Comparison of ENCODE assay signal across 8 mouse cellular contexts in genomic region chr6:52987391-52987790, GRCm38 (mm10).
DNase-seq lines count a peak whose midpoint lies in the region; ATAC-seq and TF ChIP-seq lines count a peak whose summit lies in the region.

No protein-coding gene starts in this region.

- no peak for TF ChIP-seq EP300 in heart, adult 2 months (IDR thresholded peaks at IDR 0.05; ENCODE audit: insufficient read depth, low read depth, low read length)

- 58% methylated on average over 4 of the region's 4 CpGs for WGBS in heart, adult 2 months
- WGBS in heart, embryonic 10.5 days = 60% methylated on average over 4 of the region's 4 CpGs
- 31% methylated on average over 4 of the region's 4 CpGs for WGBS in limb, embryonic 11.5 days

- no peaks in the 10 kb centered on the region for H3K9me3 ChIP-seq in heart, embryonic 10.5 days
- no peaks in the 10 kb centered on the region for H3K9me3 ChIP-seq in limb, embryonic 11.5 days (ENCODE audit: control insufficient read depth, low read length)

- TF ChIP-seq POLR2A in heart, adult 2 months (IDR thresholded peaks at IDR 0.05; ENCODE audit: insufficient read depth, low read depth, low read length) = no peak
- no peak for TF ChIP-seq POLR2A in testis, adult 2 months (IDR thresholded peaks at IDR 0.05; ENCODE audit: control insufficient read depth, low read depth, low read length)

- no peaks in the 10 kb centered on the region for H3K4me1 ChIP-seq in heart, adult 2 months (ENCODE audit: control insufficient read depth, insufficient read depth, low read length)
- H3K4me1 ChIP-seq in heart, embryonic 10.5 days = peaks cover 10% of the 10 kb centered on the region; the same call in 1 of the 2 replicates
- no peaks in the 10 kb centered on the region for H3K4me1 ChIP-seq in testis, adult 2 months (ENCODE audit: control insufficient read depth, insufficient read depth, low read length)
- peaks cover 3% of the 10 kb centered on the region; the same call in 1 of the 2 replicates for H3K4me1 ChIP-seq in limb, embryonic 11.5 days (ENCODE audit: control insufficient read depth, insufficient read depth, low read length)

- no peak overlapping the region for H3K4me3 ChIP-seq in heart, adult 2 months
- no peak overlapping the region for H3K4me3 ChIP-seq in heart, embryonic 10.5 days
- no peak overlapping the region for H3K4me3 ChIP-seq in testis, adult 2 months (ENCODE audit: control insufficient read depth, low read depth, low read length)
- H3K4me3 ChIP-seq in limb, embryonic 11.5 days (ENCODE audit: low read depth, low read length) = no peak overlapping the region

- no peak overlapping the region for H3K27ac ChIP-seq in heart, adult 2 months
- no peak overlapping the region for H3K27ac ChIP-seq in heart, embryonic 10.5 days
- no peak overlapping the region for H3K27ac ChIP-seq in testis, adult 2 months (ENCODE audit: control insufficient read depth, insufficient read depth, low read depth, low read length)
- no peak overlapping the region for H3K27ac ChIP-seq in limb, embryonic 11.5 days (replicated peaks; ENCODE audit: low read depth, low read length)

- no peak for DNase-seq in heart, adult 2 months
- DNase-seq in heart, embryonic 10.5 days (ENCODE audit: low spot score) = no peak
- no peak for DNase-seq in testis, postnatal 14 days (ENCODE audit: low spot score)
- peak; percentile 69 for DNase-seq in cerebellum, adult 9-10 months
- DNase-seq in limb, embryonic 11.5 days (ENCODE audit: low spot score) = peak; percentile 74
- peak; percentile 47 for DNase-seq in thymus, postnatal 25 days
- DNase-seq in spleen, adult 18-20 months = no peak

- no peak overlapping the region for H3K4me2 ChIP-seq in limb, embryonic 11.5 days (ENCODE audit: low read depth, severe bottlenecking)

- TF ChIP-seq CTCF in heart, adult 2 months (IDR thresholded peaks at IDR 0.05) = peak; percentile 90
- peak; percentile 41; the same call in 1 of the 2 replicates for TF ChIP-seq CTCF in testis, adult 2 months (IDR thresholded peaks at IDR 0.05; ENCODE audit: control insufficient read depth, insufficient read depth, insufficient replicate concordance, low read depth, low read length)

- no peaks in the 10 kb centered on the region for H3K27me3 ChIP-seq in heart, adult 2 months (ENCODE audit: control insufficient read depth, insufficient read depth, low read length)
- H3K27me3 ChIP-seq in heart, embryonic 10.5 days (ENCODE audit: insufficient read depth, poor library complexity, severe bottlenecking) = peaks cover 9% of the 10 kb centered on the region; the same call in 1 of the 2 replicates
- H3K27me3 ChIP-seq in testis, adult 2 months (ENCODE audit: control insufficient read depth, insufficient read depth, low read length) = no peaks in the 10 kb centered on the region
- no peaks in the 10 kb centered on the region for H3K27me3 ChIP-seq in limb, embryonic 11.5 days (ENCODE audit: control insufficient read depth, insufficient read depth, low read length)

- intact Hi-C loops in heart, adult 2 months (cut with DNase I) = loop anchor here (2.0 to 5.0 kb wide), 3 partner anchors 31 to 731 kb away; no protein-coding TSS in a partner anchor

- ATAC-seq in limb, embryonic 11.5 days (ENCODE audit: insufficient number of reproducible peaks, low FRiP score, low TSS enrichment, low read depth) = no peak

- no peak overlapping the region for H3K9ac ChIP-seq in heart, adult 2 months (ENCODE audit: low read depth, low read length)
- no peak overlapping the region for H3K9ac ChIP-seq in limb, embryonic 11.5 days (ENCODE audit: low read length)

- no peaks in the 10 kb centered on the region for H3K79me2 ChIP-seq in heart, adult 2 months (replicated peaks; ENCODE audit: control insufficient read depth, insufficient read depth, low read length)

- no peaks in the 10 kb centered on the region for H3K36me3 ChIP-seq in heart, adult 2 months (ENCODE audit: control insufficient read depth, insufficient read depth, low read length)
- no peaks in the 10 kb centered on the region for H3K36me3 ChIP-seq in heart, embryonic 10.5 days
- H3K36me3 ChIP-seq in testis, adult 2 months (ENCODE audit: control insufficient read depth, insufficient read depth, low read length) = no peaks in the 10 kb centered on the region
- H3K36me3 ChIP-seq in limb, embryonic 11.5 days (ENCODE audit: control insufficient read depth, insufficient read depth, low read length) = no peaks in the 10 kb centered on the region

Comparison
In these comparisons a context has a peak if more than half of its experiments do, and no peak if none do; other contexts are left out.
1. DNase-seq: peak in cerebellum, adult 9-10 months (single experiment), limb, embryonic 11.5 days (single experiment) and thymus, postnatal 25 days (single experiment); none in heart, adult 2 months (0 of 2), heart, embryonic 10.5 days (single experiment), testis, postnatal 14 days (single experiment) and spleen, adult 18-20 months (0 of 2).